Mouse (Mus musculus) right cerebral cortex, postnatal 14 days (tissue): ENCODE measurements around the gene Smap2.

Experiments
- DNase-seq: peaks from one replicate; pipeline ENCODE4 v3.0.0; 2022

Smap2 gene

GRCm38 (mm10) chr4:120974711-120975427 is 42.2 kb downstream of the Smap2 start:
- DNase-seq = no peak

GRCm38 (mm10) chr4:120971842-120972241 is 45.2 kb downstream of the Smap2 start:
- no peak for DNase-seq

GRCm38 (mm10) chr4:120969382-120970146 is 47.5 kb downstream of the Smap2 start:
- DNase-seq = peak; percentile 45

GRCm38 (mm10) chr4:120968486-120968885 is 48.6 kb downstream of the Smap2 start:
- DNase-seq = no peak

- no peak for DNase-seq
Measured at GRCm38 (mm10) chr4:120955586-120955985, 61.5 kb downstream of the Smap2 start.

GRCm38 (mm10) chr4:120953667-120954066 is 63.4 kb downstream of the Smap2 start:
- DNase-seq = no peak

GRCm38 (mm10) chr4:120953038-120953437 is 64.0 kb downstream of the Smap2 start:
- DNase-seq = no peak

- no peak for DNase-seq
Measured at GRCm38 (mm10) chr4:120952163-120952562, 64.9 kb downstream of the Smap2 start.

GRCm38 (mm10) chr4:120951428-120951973 is 65.5 kb downstream of the Smap2 start, which contains the start of gene Zfp69:
TSS of gene Zfp69 (minus strand) at chr4:120951699.
- DNase-seq = peak; percentile 85

- no peak for DNase-seq
Measured at GRCm38 (mm10) chr4:120950763-120951427, 66.2 kb downstream of the Smap2 start.

- peak; percentile 23 for DNase-seq
Measured at GRCm38 (mm10) chr4:120948938-120949337, 68.1 kb downstream of the Smap2 start.

GRCm38 (mm10) chr4:120935006-120935405 is 82.0 kb downstream of the Smap2 start:
- DNase-seq = no peak

- DNase-seq = no peak
Measured at GRCm38 (mm10) chr4:120930736-120931135, 86.3 kb downstream of the Smap2 start.

GRCm38 (mm10) chr4:120928686-120929085 is 88.4 kb downstream of the Smap2 start:
- peak; percentile 20 for DNase-seq

- DNase-seq = peak; percentile 21
Measured at GRCm38 (mm10) chr4:120925386-120925785, 91.7 kb downstream of the Smap2 start.

- DNase-seq = peak; percentile 94
Measured at GRCm38 (mm10) chr4:120924554-120925299, 92.3 kb downstream of the Smap2 start, which contains the start of gene Exo5. TSS of gene Exo5 (minus strand) at chr4:120925017.

GRCm38 (mm10) chr4:120921461-120921860 is 95.6 kb downstream of the Smap2 start:
- DNase-seq = no peak
